Mouse (Mus musculus) gastrocnemius, adult 2 months (tissue): ENCODE measurements at regions not wholly inside any gene's neighbourhood (a gene's known extent, or its start where the extent isn't known, plus 50 kb on each side); places are given as distances from the start of the nearest gene placed in this dataset.
A peak's percentile ranks its signal among the peaks of the same experiment; 100 is the strongest.
"Not testable (repeated sequence)": the region's sequence is repeated elsewhere in the genome, so short reads cannot be mapped to it uniquely, and the experiment has no call there.

ENCODE experiments used
- DNase-seq: peaks from one replicate; pipeline ENCODE4 v3.0.0; 2022
- H3K27ac ChIP-seq: fragments of 200-600 bp; 2 replicates; pipeline ENCODE4 v1.8.1; 2022; ENCODE audit warnings: mild to moderate bottlenecking
- H3K4me3 ChIP-seq: fragments of 200-600 bp; 2 replicates; pipeline ENCODE4 v1.8.1; 2022; ENCODE audit warnings: mild to moderate bottlenecking, moderate library complexity
- CTCF ChIP-seq: fragments of 200-600 bp; IDR thresholded peaks from 2 replicates; pipeline ENCODE4 v1.8.1; 2022; ENCODE audit warnings: antibody characterized with exemption, mild to moderate bottlenecking, moderate library complexity
- intact Hi-C: fragments of 180-260 bp; cut with DNase I; formaldehyde crosslinking; loops from one replicate; pipeline ENCODE4 v1.15.1; 2025

DNA sequence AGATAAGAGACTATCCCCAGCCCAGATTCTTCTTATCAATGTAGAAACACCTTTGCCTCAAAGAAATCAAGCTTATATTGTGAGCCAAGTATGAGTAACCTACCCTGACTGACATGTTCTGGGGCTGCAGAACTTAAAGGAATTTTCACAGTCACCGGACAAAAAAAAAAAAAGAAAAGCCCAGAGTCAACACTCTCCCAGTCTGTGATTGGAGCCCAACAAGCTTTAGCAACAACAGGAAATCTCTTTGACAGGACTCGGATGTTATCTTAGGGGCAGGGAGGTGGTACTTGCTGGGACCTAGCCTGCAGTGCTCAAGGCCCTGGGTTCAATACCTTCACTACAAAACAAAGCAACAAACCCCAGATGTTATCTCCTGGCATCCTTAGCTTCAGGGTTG, 114.2 kb downstream of the Nectin1 start:
- intact Hi-C loops = no loop called here
- no peak overlapping the region for H3K27ac ChIP-seq
- TF ChIP-seq CTCF = no peak
- no peak overlapping the region for H3K4me3 ChIP-seq
- DNase-seq = no peak

DNA sequence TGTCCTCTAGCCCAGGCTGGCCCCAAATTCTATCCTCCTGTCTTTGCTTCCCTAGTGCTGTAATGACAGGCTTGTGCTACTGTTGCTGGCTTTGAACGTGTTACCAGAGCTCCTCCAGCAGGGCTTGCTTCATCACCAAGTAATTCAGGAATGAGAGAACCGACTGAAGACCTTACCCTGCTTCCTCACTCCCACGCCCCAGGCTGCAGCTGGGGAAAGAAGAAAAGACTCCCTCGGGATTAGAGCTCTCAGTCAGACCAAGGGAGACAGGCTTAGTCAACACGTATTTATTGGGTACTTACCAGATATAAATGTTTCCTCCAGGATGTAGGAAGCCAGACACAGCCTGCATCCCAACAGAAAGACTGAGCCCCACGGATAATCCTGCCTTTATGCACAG, 115.0 kb downstream of the Nectin1 start:
- DNase-seq = no peak
- no peak for TF ChIP-seq CTCF
- H3K4me3 ChIP-seq = no peak overlapping the region
- intact Hi-C loops = no loop called here
- H3K27ac ChIP-seq = no peak overlapping the region

DNA sequence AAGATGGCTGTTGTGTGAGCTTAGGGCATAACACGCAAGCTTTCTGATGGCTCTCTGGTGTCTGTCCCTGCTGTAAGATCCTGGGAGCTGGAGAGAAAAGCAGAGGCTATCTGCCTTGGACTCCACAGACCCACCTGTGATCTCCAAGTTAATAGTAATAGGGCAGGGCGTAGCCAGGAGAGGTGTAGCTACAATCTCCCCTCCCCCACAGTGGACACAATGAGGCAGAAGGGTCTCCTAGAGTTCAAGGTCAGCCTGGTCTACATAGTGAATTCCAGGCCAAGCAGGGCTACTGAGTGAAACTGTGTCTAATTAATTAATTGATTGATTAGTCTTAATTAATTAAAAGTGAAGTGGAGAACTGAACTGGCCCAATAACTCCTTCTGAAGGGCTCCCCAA, 116.5 kb downstream of the Nectin1 start:
- intact Hi-C loops = no loop called here
- DNase-seq = no peak
- Histone ChIP-seq H3K27ac (no peak overlapping the region), H3K4me3 (no peak overlapping the region)
- no peak for TF ChIP-seq CTCF

DNA sequence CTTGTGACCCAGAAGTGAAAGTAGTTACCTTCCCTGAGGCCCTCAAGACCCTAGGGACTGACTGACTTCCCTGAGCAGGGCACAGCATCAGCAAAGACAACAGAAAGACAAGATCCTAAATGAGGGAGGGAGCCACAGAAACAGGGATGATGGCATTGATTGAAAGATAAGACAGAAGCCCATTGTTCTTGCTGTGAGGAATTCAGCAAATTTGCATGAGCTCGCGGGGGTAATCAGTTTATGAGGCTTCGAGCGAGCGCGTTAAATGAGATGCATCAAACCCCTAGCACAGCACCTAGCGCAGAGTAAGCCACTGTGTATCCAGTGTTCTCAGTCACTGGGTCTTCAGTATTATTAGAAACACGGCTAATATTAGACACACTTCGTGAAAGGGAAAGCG, 117.6 kb downstream of the Nectin1 start:
- DNase-seq = no peak
- no peak overlapping the region for H3K27ac ChIP-seq
- intact Hi-C loops = no loop called here
- H3K4me3 ChIP-seq = no peak overlapping the region
- no peak for TF ChIP-seq CTCF

DNA sequence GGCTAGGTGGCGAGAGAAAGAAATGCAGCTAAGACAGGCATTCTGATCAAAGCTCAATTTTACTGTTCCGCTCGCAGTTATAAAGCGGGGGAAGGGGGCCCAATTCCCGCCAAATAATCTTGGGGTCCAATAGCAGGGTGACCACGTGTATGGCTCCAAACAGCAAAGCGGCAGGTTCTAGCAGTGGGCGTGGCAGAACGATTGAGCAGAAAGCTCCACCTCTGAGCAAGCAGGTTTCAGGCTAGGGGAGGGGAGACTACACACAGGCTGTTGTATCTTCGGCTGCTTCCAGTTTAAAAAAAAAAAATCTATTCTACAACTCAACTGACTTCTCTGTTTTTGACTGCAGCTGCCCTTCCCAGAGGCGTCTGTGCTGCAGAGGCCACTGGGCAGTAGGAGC, 118.2 kb downstream of the Nectin1 start:
- DNase-seq, H3K4me3 ChIP-seq, intact Hi-C loops, H3K27ac ChIP-seq: not testable (repeated sequence)

DNA sequence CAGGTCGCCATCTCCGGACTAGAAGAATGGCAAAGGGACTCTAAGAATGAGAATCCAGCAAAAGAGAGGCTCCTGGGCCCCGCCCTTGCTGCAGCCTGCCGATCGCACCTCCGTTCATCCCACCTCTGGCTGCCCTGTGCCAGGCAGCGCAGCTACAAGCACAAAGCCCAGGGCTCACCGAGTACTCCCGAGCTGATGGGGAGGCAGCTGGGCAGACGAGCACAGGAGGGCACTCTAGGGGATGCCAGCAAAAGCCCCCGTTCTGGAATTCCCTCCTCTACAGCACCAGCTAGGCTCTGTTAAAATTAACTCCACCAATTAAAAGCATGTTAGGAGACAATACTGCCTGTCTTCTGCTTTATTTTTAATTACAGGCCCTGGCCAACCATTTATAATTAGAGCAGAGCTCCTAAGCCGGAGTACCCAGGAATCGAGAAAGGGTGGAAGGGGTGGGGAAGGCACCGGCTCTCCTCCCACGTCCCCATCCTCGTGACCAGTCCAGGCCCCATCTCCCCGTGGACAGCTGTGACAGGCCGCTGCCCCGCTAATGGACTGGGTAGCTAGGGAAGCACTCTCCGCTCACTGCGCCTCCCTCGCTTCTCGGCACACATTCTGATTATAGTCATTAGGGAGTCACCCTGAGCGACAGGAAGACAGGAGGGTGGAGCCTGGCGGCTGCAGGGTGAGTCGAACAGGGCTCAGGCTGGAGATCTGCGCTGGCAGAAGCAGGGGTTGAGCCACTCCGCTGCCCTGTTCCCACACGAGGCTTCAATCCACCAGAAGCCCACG, 120.0 kb downstream of the Nectin1 start:
- H3K27ac ChIP-seq = no peak overlapping the region
- peak overlapping the region; percentile 10 for H3K4me3 ChIP-seq
- DNase-seq = peak; percentile 36
- intact Hi-C loops = no loop called here
- TF ChIP-seq CTCF = no peak

DNA sequence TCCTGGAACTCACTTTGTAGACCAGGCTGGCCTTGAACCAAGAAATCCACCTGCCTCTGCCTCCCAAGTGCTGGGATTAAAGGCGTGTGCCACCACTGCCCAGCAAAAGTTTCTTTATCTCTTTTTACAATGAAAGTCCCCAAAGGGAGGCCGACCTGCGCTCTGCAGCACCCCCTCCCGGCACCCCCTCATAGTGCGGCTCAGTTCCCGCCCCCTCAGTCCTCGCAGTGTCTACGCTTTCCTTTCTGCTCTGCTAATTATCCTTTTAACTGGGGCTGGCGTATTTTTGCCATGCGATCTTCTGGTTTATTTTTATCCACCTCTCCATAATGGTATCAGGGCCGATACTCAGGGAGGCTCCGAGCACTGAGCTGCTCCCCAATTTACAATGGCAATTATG, 123.0 kb downstream of the Nectin1 start:
- TF ChIP-seq CTCF = no peak
- Histone ChIP-seq H3K27ac (no peak overlapping the region), H3K4me3 (no peak overlapping the region)
- DNase-seq = no peak
- intact Hi-C loops = no loop called here

DNA sequence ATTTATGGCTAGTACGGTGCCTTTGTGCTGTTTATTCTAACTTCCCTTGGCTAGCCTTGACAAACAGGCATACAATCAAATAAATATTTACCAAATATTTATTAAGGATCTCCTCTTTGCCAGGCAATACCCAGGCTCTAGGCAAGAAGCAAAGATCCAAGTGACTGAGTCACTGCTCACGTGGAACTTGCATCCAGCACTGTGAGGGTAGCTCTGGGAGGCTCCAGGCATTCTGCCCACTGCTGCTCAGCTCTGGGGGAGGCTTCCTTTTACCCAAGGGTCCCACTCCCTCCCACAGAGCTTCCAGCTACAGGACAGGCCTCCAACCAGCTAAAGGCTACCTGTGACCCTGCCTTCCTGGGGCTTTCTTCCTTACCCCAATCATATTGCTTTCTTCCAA, 130.1 kb downstream of the Nectin1 start:
- no peak overlapping the region for H3K27ac ChIP-seq
- no peak for TF ChIP-seq CTCF
- H3K4me3 ChIP-seq = no peak overlapping the region
- intact Hi-C loops = no loop called here
- no peak for DNase-seq

DNA sequence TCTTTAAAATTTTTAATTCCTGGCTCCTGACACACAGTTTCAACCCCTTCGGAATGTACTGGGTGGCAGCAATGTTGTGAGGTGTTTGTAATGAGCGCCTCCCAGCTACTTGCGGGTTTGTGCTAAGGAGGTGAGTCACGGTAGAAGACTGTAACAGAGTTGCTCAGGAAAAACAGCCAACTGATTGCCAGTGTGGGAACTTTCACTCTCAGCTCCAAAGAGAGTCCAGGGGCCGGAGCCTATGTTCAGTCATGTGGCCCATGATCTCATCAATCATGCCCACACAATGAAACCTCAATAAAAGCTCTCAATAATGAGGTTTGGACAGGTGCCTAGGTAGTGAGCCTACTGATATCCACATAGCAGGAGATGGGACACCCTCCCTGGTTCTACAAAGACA, 130.5 kb downstream of the Nectin1 start:
- no peak for TF ChIP-seq CTCF
- no peak overlapping the region for H3K4me3 ChIP-seq
- no peak for DNase-seq
- intact Hi-C loops = no loop called here
- H3K27ac ChIP-seq = no peak overlapping the region

DNA sequence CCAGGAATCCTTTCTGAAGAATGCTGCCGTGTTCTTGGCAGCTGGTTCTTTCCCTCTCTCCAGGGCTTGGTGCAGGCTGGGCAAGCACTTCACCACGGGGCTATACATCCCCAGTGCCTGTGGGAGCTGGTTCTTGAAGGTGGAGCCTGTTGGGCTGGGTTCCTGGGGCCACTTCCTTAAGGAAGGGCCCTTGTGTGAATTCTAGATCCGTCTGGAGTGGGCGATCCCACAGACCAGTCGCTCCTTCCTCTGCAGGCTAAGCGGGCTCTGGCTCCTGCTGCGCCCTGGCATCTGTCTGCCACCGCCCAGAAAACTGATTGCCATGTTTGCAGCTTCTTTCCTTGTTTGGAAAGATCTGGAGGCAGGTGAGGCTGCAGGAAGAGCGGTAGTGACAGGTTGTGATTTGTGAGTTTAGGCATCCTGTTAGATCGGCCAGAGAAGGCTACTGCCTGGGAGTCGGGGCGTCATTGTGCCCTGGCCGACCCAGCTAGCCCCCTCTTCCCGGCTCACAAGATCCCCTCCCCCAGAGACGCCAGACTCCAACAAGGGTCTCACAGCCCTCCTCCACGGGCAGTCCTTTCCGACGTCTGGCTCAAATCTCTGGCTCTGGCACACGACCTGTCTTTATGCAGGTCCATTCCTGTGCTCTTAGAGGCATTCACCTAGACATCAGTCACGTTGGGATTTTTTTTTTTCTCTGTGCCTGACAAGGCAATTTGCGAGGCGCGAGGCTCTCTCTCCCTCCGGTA, 135.6 kb downstream of the Nectin1 start:
- H3K27ac ChIP-seq = no peak overlapping the region
- intact Hi-C loops = no loop called here
- H3K4me3 ChIP-seq = no peak overlapping the region
- no peak for DNase-seq
- no peak for TF ChIP-seq CTCF

DNA sequence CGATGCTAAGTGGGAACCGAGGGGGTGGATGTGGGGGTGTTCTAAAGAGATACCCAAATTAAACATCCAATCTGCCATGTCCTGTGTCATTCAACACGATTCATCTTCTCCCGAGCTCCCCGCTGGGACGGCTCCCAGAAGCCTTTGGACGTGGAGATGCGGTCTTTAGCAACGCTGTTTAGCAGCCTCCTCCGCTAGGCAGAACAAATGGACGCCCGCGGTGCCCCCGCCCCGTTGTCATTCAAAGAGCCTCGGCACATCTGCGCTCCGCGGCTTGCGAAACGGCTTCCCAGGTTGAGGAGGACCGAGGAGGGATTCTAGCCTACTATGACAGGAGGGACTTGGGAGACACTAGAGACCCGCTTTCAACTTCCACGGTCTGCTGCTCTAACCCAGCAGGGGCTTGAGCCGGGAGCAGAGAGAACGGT, 136.2 kb downstream of the Nectin1 start:
- intact Hi-C loops = no loop called here
- peak; percentile 25 for DNase-seq
- Histone ChIP-seq H3K27ac (no peak overlapping the region), H3K4me3 (0 out of 2 replicates have a peak overlapping the region, but pooled peaks have one; percentile 1)
- TF ChIP-seq CTCF = no peak

DNA sequence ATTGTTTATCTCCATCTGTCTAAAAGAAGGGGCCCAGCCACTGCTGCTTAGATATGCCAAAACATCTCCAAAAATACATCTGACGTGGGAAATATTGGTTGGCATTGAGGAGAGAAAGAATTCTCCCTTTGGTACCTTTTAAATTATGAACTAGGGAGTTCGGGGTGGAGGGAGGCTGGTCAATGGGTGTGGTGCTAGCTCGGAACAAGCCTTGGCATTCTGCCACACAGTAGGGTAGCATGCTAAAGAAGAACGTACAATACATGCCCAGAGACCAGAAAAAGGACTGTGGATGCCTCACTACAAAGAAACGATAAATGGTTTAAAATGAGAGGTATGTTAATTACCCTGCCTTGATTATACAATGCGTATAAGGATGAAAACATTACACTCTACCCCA, 149.3 kb downstream of the Nectin1 start:
- no peak for TF ChIP-seq CTCF
- intact Hi-C loops = no loop called here
- no peak for DNase-seq
- Histone ChIP-seq H3K27ac (no peak overlapping the region), H3K4me3 (no peak overlapping the region)

DNA sequence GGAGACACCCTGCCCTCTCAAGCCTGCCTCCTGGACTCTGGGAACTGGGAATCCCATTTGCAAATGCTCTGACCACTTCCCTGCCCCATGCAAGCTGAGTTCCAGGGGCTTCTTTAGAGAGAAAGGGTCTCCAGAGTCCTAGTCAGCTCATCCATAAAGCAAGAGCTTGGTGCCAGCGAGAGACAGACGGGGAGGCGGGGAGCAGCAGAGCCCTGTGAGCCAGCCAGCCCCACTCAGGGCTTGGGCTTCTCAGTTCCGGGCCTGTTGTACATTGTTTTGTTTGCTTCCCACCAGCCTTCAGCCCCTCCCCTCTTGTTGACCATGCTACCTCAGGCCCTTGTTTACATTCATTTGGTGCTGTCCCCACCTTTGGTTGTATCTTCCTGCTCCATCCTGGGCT, 143.9 kb upstream of the Thy1 start:
- no peak for TF ChIP-seq CTCF
- intact Hi-C loops = no loop called here
- no peak for DNase-seq
- no peak overlapping the region for H3K27ac ChIP-seq
- no peak overlapping the region for H3K4me3 ChIP-seq

DNA sequence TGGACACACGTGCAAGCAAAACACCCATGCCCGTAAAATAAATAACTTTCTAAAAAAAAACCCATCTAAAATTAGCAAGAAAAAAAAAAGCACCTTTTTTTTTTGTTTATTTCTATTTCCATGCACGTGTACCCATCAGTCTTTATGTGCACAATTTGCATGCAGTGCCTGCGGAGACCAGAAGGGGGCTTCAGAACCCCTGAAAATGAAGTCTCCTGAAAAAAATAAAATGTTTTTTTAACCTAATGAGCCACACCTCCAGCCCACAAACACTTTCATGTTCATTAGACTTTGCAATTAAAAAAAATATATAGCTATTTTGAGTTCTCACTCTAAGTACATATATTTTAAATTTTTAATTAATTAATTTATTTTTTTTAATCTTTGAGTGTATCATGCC, 134.9 kb upstream of the Thy1 start:
- no peak for DNase-seq
- intact Hi-C loops = no loop called here
- Histone ChIP-seq H3K4me3 (no peak overlapping the region), H3K27ac (no peak overlapping the region)
- no peak for TF ChIP-seq CTCF
